Mouse (Mus musculus) CH12.LX (cell line): Measurements from ENCODE around the gene Dmac2. TPM values are rescaled to one million over a fixed set of nuclear protein-coding genes. Genes with fewer than 3 reads are reported as not detected.

Experiments used
- DNase-seq: peaks from one replicate; pipeline ENCODE4 v3.0.0-alpha.2; 2013; ENCODE audit errors: extremely low read depth
- H3K27ac ChIP-seq: 2 replicates; pipeline ENCODE4 v1.5.1; 2012; ENCODE audit warnings: low read depth, mild to moderate bottlenecking, control low read depth, moderate library complexity; ENCODE audit not compliant: insufficient read depth
- H3K27me3 ChIP-seq: replicated peaks from 2 replicates; pipeline ENCODE3; 2012; ENCODE audit warnings: inconsistent platforms
- H3K36me3 ChIP-seq, 2 experiments: replicated peaks in 1 of 2; 2 replicates each; pipeline versions ENCODE3 to v1.6.1; 2012; ENCODE audit warnings: inconsistent platforms in 1 of 2, low read length in 1 of 2, mild to moderate bottlenecking in 1 of 2, mixed read lengths in 1 of 2, moderate library complexity in 1 of 2; ENCODE audit not compliant: control insufficient read depth in 1 of 2, insufficient read depth in 1 of 2
- H3K4me1 ChIP-seq, 2 experiments: 2 replicates each; pipeline ENCODE4 v1.6.1; 2012; ENCODE audit warnings: inconsistent platforms in 1 of 2, moderate library complexity in 1 of 2; ENCODE audit not compliant: insufficient read depth in 2 of 2, control insufficient read depth in 1 of 2
- H3K4me2 ChIP-seq: 2 replicates; pipeline ENCODE4 v1.6.1; 2012; ENCODE audit warnings: low read depth, mild to moderate bottlenecking, control low read depth; ENCODE audit not compliant: poor library complexity, insufficient read depth, severe bottlenecking
- H3K4me3 ChIP-seq, 3 experiments: fragments of 150-350 bp in 1 of 3; sonication (generic) in 1 of 3; replicated peaks in 1 of 3; 2 replicates each; pipeline versions ENCODE3 to v1.5.1; 2011 to 2012; ENCODE audit warnings: low read depth in 2 of 3, low read length in 2 of 3, mild to moderate bottlenecking in 2 of 3, moderate library complexity in 2 of 3, control low read depth in 1 of 3, improper control_type of control experiment in 1 of 3, inconsistent platforms in 1 of 3, mixed read lengths in 1 of 3; ENCODE audit not compliant: poor library complexity in 1 of 3
- H3K79me2 ChIP-seq: replicated peaks from 2 replicates; pipeline ENCODE4 v1.6.1; 2012; ENCODE audit warnings: mild to moderate bottlenecking, moderate library complexity; ENCODE audit not compliant: control insufficient read depth, poor library complexity, insufficient read depth, severe bottlenecking; ENCODE audit errors: extremely low read depth
- H3K9ac ChIP-seq: 2 replicates; pipeline ENCODE4 v1.6.1; 2012; ENCODE audit warnings: low read depth, mild to moderate bottlenecking, control low read depth, moderate library complexity; ENCODE audit not compliant: insufficient read depth
- H3K9me3 ChIP-seq: replicated peaks from 2 replicates; pipeline ENCODE3; 2012; ENCODE audit warnings: low read length, inconsistent platforms, mixed read lengths
- CHD2 ChIP-seq: IDR thresholded peaks from 2 replicates; pipeline ENCODE4 v1.6.1; 2011; ENCODE audit warnings: low read length, improper control_type of control experiment
- ELF1 ChIP-seq: IDR thresholded peaks from 2 replicates; pipeline ENCODE4 v1.6.1; 2014; ENCODE audit warnings: low read depth, mild to moderate bottlenecking, inconsistent platforms, low read length, improper control_type of control experiment
- ETS1 ChIP-seq: conservative IDR thresholded peaks from 2 replicates; pipeline ENCODE4 v1.6.1; 2012; ENCODE audit warnings: low read depth, mild to moderate bottlenecking, inconsistent platforms, low read length, improper control_type of control experiment, moderate library complexity
- HCFC1 ChIP-seq: IDR thresholded peaks from 2 replicates; pipeline ENCODE4 v1.6.1; 2012; ENCODE audit warnings: low read depth, mild to moderate bottlenecking, inconsistent platforms, low read length, improper control_type of control experiment
- JUND ChIP-seq: conservative IDR thresholded peaks from 2 replicates; pipeline ENCODE4 v1.6.1; 2011; ENCODE audit warnings: low read depth, low read length, improper control_type of control experiment
- KAT2A ChIP-seq: IDR thresholded peaks from 2 replicates; pipeline ENCODE4 v1.6.1; 2012; ENCODE audit warnings: low read length, improper control_type of control experiment, inconsistent platforms; ENCODE audit not compliant: insufficient replicate concordance
- MAX ChIP-seq: IDR thresholded peaks from 2 replicates; pipeline ENCODE4 v1.6.1; 2011; ENCODE audit warnings: low read length, improper control_type of control experiment
- MEF2A ChIP-seq: IDR thresholded peaks from 2 replicates; pipeline ENCODE4 v1.6.1; 2014; ENCODE audit warnings: low read depth, mild to moderate bottlenecking, inconsistent platforms, low read length, improper control_type of control experiment, borderline replicate concordance
- MXI1 ChIP-seq: IDR thresholded peaks from 2 replicates; pipeline ENCODE4 v1.6.1; 2011; ENCODE audit warnings: mild to moderate bottlenecking, low read depth, low read length, improper control_type of control experiment
- MYC ChIP-seq: IDR thresholded peaks from 2 replicates; pipeline ENCODE4 v1.6.1; 2011; ENCODE audit warnings: low read depth, mild to moderate bottlenecking, improper control_type of control experiment, low read length
- PAX5 ChIP-seq: IDR thresholded peaks from 2 replicates; pipeline ENCODE4 v1.6.1; 2012; ENCODE audit warnings: low read length, inconsistent platforms, mixed read lengths
- RAD21 ChIP-seq: IDR thresholded peaks from 2 replicates; pipeline ENCODE4 v1.6.1; 2011; ENCODE audit warnings: low read depth, mild to moderate bottlenecking, low read length, improper control_type of control experiment, moderate library complexity
- RCOR1 ChIP-seq: conservative IDR thresholded peaks from 2 replicates; pipeline ENCODE4 v1.6.1; 2012; ENCODE audit warnings: low read depth, mild to moderate bottlenecking, inconsistent platforms, low read length, improper control_type of control experiment
- SIN3A ChIP-seq: IDR thresholded peaks from 2 replicates; pipeline ENCODE4 v1.6.1; 2012; ENCODE audit warnings: low read length, improper control_type of control experiment, inconsistent platforms
- TBP ChIP-seq: conservative IDR thresholded peaks from 2 replicates; pipeline ENCODE4 v1.6.1; 2011; ENCODE audit warnings: low read depth, low read length, improper control_type of control experiment
- USF2 ChIP-seq: conservative IDR thresholded peaks from 2 replicates; pipeline ENCODE4 v1.6.1; 2011; ENCODE audit warnings: low read depth, low read length, improper control_type of control experiment
- ZC3H11A ChIP-seq: IDR thresholded peaks from 2 replicates; pipeline ENCODE4 v1.6.1; 2012; ENCODE audit warnings: low read depth, mild to moderate bottlenecking, inconsistent platforms, low read length, improper control_type of control experiment
- dilution Hi-C: fragments of 300-500 bp; cut with MboI; formaldehyde crosslinking; loops from 2 replicates; pipeline ENCODE4 v1.14.3; 2020; ENCODE audit warnings: low sequenced_read_pairs; ENCODE audit not compliant: extremely low pct_unique_long_range_greater_than_20kb, extremely low pct_ligation_motif_present
- in situ Hi-C: fragments of 300-500 bp; cut with MboI; formaldehyde crosslinking; loops from 3 replicates; pipeline ENCODE4 v1.14.3; 2019; ENCODE audit warnings: low sequenced_read_pairs, low pct_ligation_motif_present, low pct_unique_long_range_greater_than_20kb, mixed read lengths
- polyA plus RNA-seq: library from polyadenylated mRNA; unstranded; fragments of >175 nt; gene quantifications from 2 replicates; pipeline ENCODE4 v1.2.1, GENCODE M21; 2012; ENCODE audit warnings: low read depth; ENCODE audit not compliant: insufficient read length
- total RNA-seq, 2 experiments: library from RNA; depleted of rRNA; stranded (reverse); fragments of 300-350 nt in 1 of 2; fragments of >200 nt in 1 of 2; gene quantifications; 2 replicates each; pipeline ENCODE4 v1.2.3; 2012 to 2014

Dmac2 gene
- total and polyA plus RNA-seq, 3 experiments: 18.7 to 35.0 (median 19.8) TPM

DNA sequence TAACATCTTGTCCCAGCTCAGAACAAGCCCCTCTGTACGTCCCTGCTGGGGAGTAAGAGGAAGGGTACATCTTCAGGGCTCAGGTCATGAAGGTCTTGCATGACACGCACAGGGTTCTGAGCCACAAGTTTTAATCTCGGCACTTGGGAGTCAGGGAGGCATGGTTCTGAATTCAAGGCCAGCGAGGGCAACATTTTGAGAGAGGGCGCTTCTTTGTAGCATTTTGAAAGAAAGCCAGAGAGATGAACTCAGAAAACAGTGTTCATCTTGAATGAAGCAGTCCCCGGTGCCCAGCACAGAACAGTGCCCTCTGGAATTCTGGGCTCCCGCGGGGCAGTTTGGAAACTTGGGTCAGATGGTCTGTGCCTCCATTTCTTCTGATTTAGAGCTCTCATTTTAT is 47.2 kb downstream of the Dmac2 start:
- Histone ChIP-seq H3K36me3 (peaks cover 73 to 98% of the 10 kb centered on the region in 2 experiments), H3K4me1 (peaks cover 0 to 4% of the 10 kb centered on the region in 2 experiments; a peak in 1 of 4 replicates)
- dilution Hi-C loops: no loop called here

DNA sequence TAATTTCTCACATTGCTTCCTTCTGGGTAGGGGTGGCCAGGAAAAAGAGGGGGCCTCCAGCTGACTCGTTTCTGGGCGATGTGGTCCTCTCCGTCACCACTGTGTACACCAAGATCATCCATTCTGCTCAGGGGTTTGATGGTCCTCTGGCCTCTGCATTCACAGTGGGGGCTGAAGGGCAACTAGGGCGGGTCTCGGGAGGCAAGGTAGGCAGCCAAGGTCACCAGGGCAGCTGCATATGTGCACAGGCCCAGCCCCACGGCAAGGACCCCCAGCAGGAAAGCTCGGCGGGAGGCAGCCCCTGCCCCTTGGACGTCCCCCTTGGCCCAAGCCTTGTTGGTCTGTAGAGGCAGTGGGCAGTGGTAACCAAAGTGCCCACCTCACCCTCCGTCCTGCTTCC is 49.9 kb downstream of the Dmac2 start:
- Histone ChIP-seq H3K27me3 (no peaks in the 10 kb centered on the region), H3K4me3 (no peak overlapping the region), H3K4me2 (no peak overlapping the region), H3K36me3 (peaks cover 53 to 79% of the 10 kb centered on the region in 2 experiments), H3K4me1 (peaks cover 0 to 3% of the 10 kb centered on the region in 2 experiments; a peak in 1 of 4 replicates), H3K27ac (no peak overlapping the region), H3K79me2 (no peaks in the 10 kb centered on the region), H3K9ac (no peak overlapping the region), H3K9me3 (peaks cover 3% of the 10 kb centered on the region)
- DNase-seq: no peak
- TF ChIP-seq RAD21: no peak
- no peak for TF ChIP-seq SIN3A
- no peak for TF ChIP-seq MEF2A
- TF ChIP-seq ZC3H11A: no peak
- no peak for TF ChIP-seq RCOR1
- no peak for TF ChIP-seq USF2
- no peak for TF ChIP-seq ELF1
- dilution Hi-C loops: no loop called here
- in situ Hi-C loops: no loop called here

More for the DNA sequence above, 47.2 kb downstream of the Dmac2 start:
- H3K9me3 ChIP-seq: no peaks in the 10 kb centered on the region
- no peak for DNase-seq
- H3K27me3 ChIP-seq: no peaks in the 10 kb centered on the region
- H3K4me3 ChIP-seq: no peak overlapping the region
- no peak overlapping the region for H3K9ac ChIP-seq
- no peak overlapping the region for H3K4me2 ChIP-seq
- peaks cover 5% of the 10 kb centered on the region for H3K79me2 ChIP-seq
- H3K27ac ChIP-seq: no peak overlapping the region
- no peak for TF ChIP-seq PAX5
- TF ChIP-seq CHD2: no peak
- TF ChIP-seq JUND: no peak
- TF ChIP-seq HCFC1: no peak
- no peak for TF ChIP-seq MAX
- no peak for TF ChIP-seq MEF2A
- TF ChIP-seq KAT2A: no peak
- no peak for TF ChIP-seq MXI1
- TF ChIP-seq ZC3H11A: no peak
- no peak for TF ChIP-seq ETS1
- TF ChIP-seq TBP: no peak
- no peak for TF ChIP-seq USF2
- TF ChIP-seq MYC: no peak
- TF ChIP-seq, all 38 proteins: peak for 0
- in situ Hi-C loops: no loop called here
